Mouse (Mus musculus) heart, embryonic 11.5 days (tissue): ENCODE data around the gene Mup7. TPM values are rescaled to one million over a fixed set of nuclear protein-coding genes. Genes with fewer than 3 reads are reported as not detected.
"Not testable (repeated sequence)": the region's sequence is repeated elsewhere in the genome, so short reads cannot be mapped to it uniquely, and the experiment has no call there.

Source experiments
- ATAC-seq: fragments of 200-750 bp; cut with Nextera tagmentation; replicated peaks from 2 replicates; pipeline ENCODE4 v1.8.0; 2017; ENCODE audit warnings: moderate library complexity; ENCODE audit not compliant: insufficient number of reproducible peaks, low FRiP score, low TSS enrichment
- H3K27ac ChIP-seq: fragments of 300-500 bp; sonication (generic); 2 replicates; pipeline ENCODE4 v1.5.1; 2014; ENCODE audit warnings: mild to moderate bottlenecking, low read depth, low read length
- H3K27me3 ChIP-seq: fragments of 300-500 bp; sonication (generic); 2 replicates; pipeline ENCODE4 v1.6.1; 2014; ENCODE audit warnings: mild to moderate bottlenecking, low read length, mixed read lengths; ENCODE audit not compliant: control insufficient read depth, insufficient read depth
- H3K36me3 ChIP-seq: fragments of 300-500 bp; sonication (generic); 2 replicates; pipeline ENCODE4 v1.6.1; 2014; ENCODE audit warnings: mild to moderate bottlenecking, low read length, moderate library complexity, mixed read lengths; ENCODE audit not compliant: control insufficient read depth, insufficient read depth
- H3K4me1 ChIP-seq: fragments of 300-500 bp; sonication (generic); 2 replicates; pipeline ENCODE4 v1.6.1; 2014; ENCODE audit warnings: low read length; ENCODE audit not compliant: control insufficient read depth, insufficient read depth
- H3K4me2 ChIP-seq: fragments of 300-500 bp; sonication (generic); 2 replicates; pipeline ENCODE4 v1.6.1; 2014; ENCODE audit warnings: mild to moderate bottlenecking, moderate library complexity
- H3K4me3 ChIP-seq: fragments of 300-500 bp; sonication (generic); 2 replicates; pipeline ENCODE4 v1.5.1; 2014; ENCODE audit warnings: low read depth, low read length
- H3K9ac ChIP-seq: fragments of 300-500 bp; sonication (generic); 2 replicates; pipeline ENCODE4 v1.6.1; 2014; ENCODE audit warnings: mild to moderate bottlenecking, low read depth, low read length, moderate library complexity
- H3K9me3 ChIP-seq: fragments of 300-500 bp; sonication (generic); replicated peaks from 2 replicates; pipeline ENCODE4 v1.6.1; 2016; ENCODE audit warnings: low read length; ENCODE audit not compliant: control insufficient read depth
- WGBS: fragments of 180-500 bp; shearing (Covaris S2); extraction: QIAGEN DNeasy Blood & Tissue Kit; methylation state at CpG from one replicate; pipeline ENCODE4 v1.1.7; 2014; ENCODE audit not compliant: insufficient replicate concordance; 5-methylcytosine and 5-hydroxymethylcytosine counted together
- polyA plus RNA-seq: library from polyadenylated mRNA; unstranded; fragments of >200 nt; fragmentation: Nextera tagmentation; extraction: Ambion mirVana; gene quantifications from 2 replicates; pipeline ENCODE4 v1.2.1, GENCODE M21; 2014

The Mup7 gene
- not detected in 2 replicates for polyA plus RNA-seq

GRCm38 (mm10) chr4:60070375-60070774, at the start of gene Mup7:
TSS of gene Mup7 (minus strand) at chr4:60070475.
- not testable (repeated sequence) for H3K27ac ChIP-seq

GRCm38 (mm10) chr4:60079865-60080264, 9.6 kb upstream of the Mup7 start:
- not testable (repeated sequence) for H3K4me1 ChIP-seq
- WGBS, result 61% methylated on average over 3 of the region's 3 CpGs

More at GRCm38 (mm10) chr4:60070375-60070774, at the start of gene Mup7:
- 72% methylated on average over 2 of the region's 2 CpGs for WGBS
- ATAC-seq, H3K4me3 ChIP-seq, H3K36me3 ChIP-seq, H3K27me3 ChIP-seq, H3K9ac ChIP-seq, H3K4me1 ChIP-seq, H3K9me3 ChIP-seq, H3K4me2 ChIP-seq: not testable (repeated sequence)

GRCm38 (mm10) chr4:60029334-60030111, 40.8 kb downstream of the Mup7 start:
- H3K36me3 ChIP-seq, ATAC-seq, H3K9ac ChIP-seq, H3K4me2 ChIP-seq, H3K9me3 ChIP-seq, H3K27ac ChIP-seq, H3K4me1 ChIP-seq, H3K4me3 ChIP-seq, H3K27me3 ChIP-seq: not testable (repeated sequence)
- 64% methylated on average over 12 of the region's 13 CpGs for WGBS

More at GRCm38 (mm10) chr4:60079865-60080264, 9.6 kb upstream of the Mup7 start:
- H3K9me3 ChIP-seq, H3K27ac ChIP-seq, H3K36me3 ChIP-seq, H3K9ac ChIP-seq, ATAC-seq, H3K4me3 ChIP-seq, H3K4me2 ChIP-seq, H3K27me3 ChIP-seq: not testable (repeated sequence)

- not testable (repeated sequence) for H3K9ac ChIP-seq
Observed at GRCm38 (mm10) chr4:60020141-60020540, 50.1 kb downstream of the Mup7 start.

More at GRCm38 (mm10) chr4:60020141-60020540, 50.1 kb downstream of the Mup7 start:
- H3K27me3 ChIP-seq, H3K4me1 ChIP-seq, H3K4me3 ChIP-seq, H3K4me2 ChIP-seq, ATAC-seq, H3K27ac ChIP-seq, H3K9me3 ChIP-seq, H3K36me3 ChIP-seq: not testable (repeated sequence)
- 86% methylated on average over 7 of the region's 7 CpGs for WGBS

Other genes with a start within 250 kb of the Mup7 start
- gene Slc46a2, start 155.4 kb downstream of the Mup7 start, polyA plus RNA-seq, result 0.13 and 0.39 TPM in 2 replicates
- gene Mup4, start 109.8 kb downstream of the Mup7 start, polyA plus RNA-seq, result not detected in 2 replicates
- not detected in 2 replicates for gene Mup6, start 106.2 kb downstream of the Mup7 start, polyA plus RNA-seq
- not detected in 2 replicates for gene Mup2, start 83.8 kb upstream of the Mup7 start, polyA plus RNA-seq
- gene Mup8, start 152.1 kb upstream of the Mup7 start, polyA plus RNA-seq, result not detected in 2 replicates